Comparison of ENCODE assay signal across 8 mouse cellular contexts in the genomic region with DNA sequence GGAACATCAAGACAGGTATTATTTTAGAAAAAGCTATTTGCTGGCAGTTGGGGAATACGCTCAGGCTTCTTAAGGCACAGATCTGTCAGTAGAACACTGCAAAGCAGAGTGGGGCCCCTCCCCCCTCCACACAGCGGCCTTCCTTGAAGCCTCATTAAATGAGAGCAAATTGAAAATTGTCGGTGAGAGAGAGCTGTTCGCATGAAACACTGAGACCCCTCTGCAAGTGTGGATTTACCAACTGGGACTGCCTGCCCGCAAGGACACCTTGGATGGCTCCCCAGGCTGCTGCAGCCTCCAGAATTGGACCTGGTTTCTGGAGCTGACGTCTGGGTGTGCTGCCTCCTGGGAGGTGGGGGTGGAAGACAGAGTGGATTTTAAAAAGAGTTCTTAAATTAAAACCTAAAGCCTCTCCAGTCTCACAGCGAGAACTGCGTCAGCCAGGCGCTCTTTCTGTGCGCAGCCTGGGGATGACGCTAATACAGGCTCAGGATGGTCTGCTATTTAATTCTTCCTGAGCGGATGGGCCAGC. TPM values are rescaled to one million over a fixed set of nuclear protein-coding genes. Genes with fewer than 3 reads are reported as not detected.
DNase-seq lines count a peak whose midpoint lies in the region; ATAC-seq and TF ChIP-seq lines count a peak whose summit lies in the region.

No protein-coding gene starts in this region.

- H3K4me1 ChIP-seq in kidney, postnatal 0 days (replicated peaks; ENCODE audit: insufficient read depth, low read length): peaks cover 10% of the 10 kb centered on the region; the same call in 1 of the 2 replicates

- no peaks in the 10 kb centered on the region for H3K27me3 ChIP-seq in kidney, postnatal 0 days (ENCODE audit: insufficient read depth, low read length)

- H3K9me3 ChIP-seq in kidney, postnatal 0 days (replicated peaks; ENCODE audit: low read length): no peaks in the 10 kb centered on the region

- H3K4me3 ChIP-seq in kidney, postnatal 0 days (replicated peaks; ENCODE audit: low read depth, low read length): no peak overlapping the region

- intact Hi-C loops in left cerebral cortex, postnatal 14 days (cut with DNase I): loop anchor here (5.0 kb wide), 2 partner anchors 45 to 120 kb away; a partner anchor contains a TSS

- WGBS in kidney, postnatal 0 days: 39% methylated on average over 12 of the region's 12 CpGs

- H3K36me3 ChIP-seq in kidney, postnatal 0 days (ENCODE audit: insufficient read depth, low read length): no peaks in the 10 kb centered on the region

- H3K4me2 ChIP-seq in kidney, postnatal 0 days (ENCODE audit: low read length): peak overlapping the region; percentile 49

- H3K9ac ChIP-seq in kidney, postnatal 0 days (ENCODE audit: low read depth, low read length): no peak overlapping the region

- peak; percentile 32 for DNase-seq in kidney, postnatal 0 days (ENCODE audit: low spot score)
- DNase-seq in kidney, adult 9 months: no peak
- DNase-seq in frontal cortex, postnatal 14 days (ENCODE audit: low spot score in 2 of 2): peak; percentile 51 to 59
- DNase-seq in left cerebral cortex, postnatal 14 days (ENCODE audit: low spot score in 2 of 2): peak; percentile 71 to 78
- DNase-seq in right cerebral cortex, postnatal 10 days (ENCODE audit: low spot score in 2 of 2): peak; percentile 75 to 84
- DNase-seq in thymus, postnatal 10 days (ENCODE audit: low spot score in 2 of 2): no peak
- DNase-seq in spleen, postnatal 10 days (ENCODE audit: low spot score in 2 of 2): no peak
- DNase-seq in thymus, postnatal 14 days: no peak

- ATAC-seq in kidney, postnatal 0 days (replicated peaks; ENCODE audit: low FRiP score, low read depth): no peak

- TF ChIP-seq CTCF in kidney, postnatal 0 days (IDR thresholded peaks at IDR 0.05; ENCODE audit: low read depth): no peak

- no peak overlapping the region for H3K27ac ChIP-seq in kidney, postnatal 0 days

RNA-seq across cellular contexts. Expression of a gene that starts 46.9 kb away (rescaled TPM):
- polyA plus RNA-seq in kidney, postnatal 0 days (2015; fragmentation: Nextera tagmentation; extraction: Ambion mirVana): 2.7 TPM in 2 replicates
- 100 to 1,000 TPM; 532 to 560 TPM for total RNA-seq in left cerebral cortex, postnatal 14 days (2021)

Comparison
In these comparisons a context has a peak if more than half of its experiments do, and no peak if none do; other contexts are left out.
1. DNase-seq: peak in kidney, postnatal 0 days (single experiment), frontal cortex, postnatal 14 days (2 of 2), left cerebral cortex, postnatal 14 days (2 of 2) and right cerebral cortex, postnatal 10 days (2 of 2); none in kidney, adult 9 months (single experiment), thymus, postnatal 10 days (0 of 2), spleen, postnatal 10 days (0 of 2) and thymus, postnatal 14 days (single experiment).